9 mouse cellular contexts compared by ENCODE assay signal in the genomic region with DNA sequence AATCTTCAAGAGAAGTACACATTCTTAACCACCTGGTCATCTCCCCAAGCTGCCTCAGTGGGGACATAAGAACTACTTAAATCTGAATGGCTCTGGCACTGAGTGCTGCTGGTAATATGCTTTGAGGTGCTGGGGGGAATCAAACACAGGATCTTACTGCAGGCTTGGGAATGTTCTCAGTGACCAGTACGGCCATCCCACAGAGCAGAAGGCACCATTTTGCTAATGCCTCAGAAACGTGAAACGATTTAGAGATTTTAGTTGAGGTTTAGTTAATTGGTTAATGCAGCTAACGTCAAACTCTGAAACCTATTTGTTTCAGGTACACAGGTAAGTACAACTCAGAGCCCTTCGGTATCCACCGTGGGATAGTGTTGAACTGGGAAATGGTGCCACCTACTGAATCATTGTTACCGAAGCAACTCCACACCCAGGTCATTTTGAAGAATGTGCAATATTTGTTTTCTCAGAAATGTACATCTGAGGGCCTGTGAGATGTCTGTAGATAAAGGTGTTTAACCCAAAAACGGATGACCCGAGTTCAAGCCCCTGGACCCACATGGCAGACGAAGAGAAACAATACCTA. TPM values are rescaled to one million over a fixed set of nuclear protein-coding genes. Genes with fewer than 3 reads are reported as not detected.
DNase-seq lines count a peak whose midpoint lies in the region; ATAC-seq lines count a peak whose summit lies in the region.
"Had no signal": no experiment of that assay in that cellular context is flagged by ENCODE, and none has a peak within 500 bp of the region (broad histone marks: within the 10 kb centered on the region; RNA-seq: fewer than 3 reads in every experiment).

No protein-coding gene starts in this region.

- ATAC-seq in lung, embryonic 16.5 days (ENCODE audit: low read depth): peak; percentile 34; the same call in 1 of the 2 replicates
- ATAC-seq in inflammation-experienced regulatory T-cells, adult 6 months: no peak
- no peak for ATAC-seq in megakaryocyte progenitor cell, adult 5-6 weeks (replicated peaks; ENCODE audit: poor library complexity)
- ATAC-seq in frontal cortex, adult (ENCODE audit: low TSS enrichment): no peak
- ATAC-seq: forebrain, embryonic 14.5 days had no signal

- H3K27me3 ChIP-seq in lung, embryonic 16.5 days (ENCODE audit: control insufficient read depth, insufficient read depth, low read depth, low read length): no peaks in the 10 kb centered on the region

- no peak overlapping the region for H3K4me2 ChIP-seq in lung, embryonic 16.5 days (ENCODE audit: low read depth, low read length)

- H3K36me3 ChIP-seq in lung, embryonic 16.5 days (ENCODE audit: control insufficient read depth, insufficient read depth, low read length): no peaks in the 10 kb centered on the region

- no peak overlapping the region for H3K27ac ChIP-seq in lung, embryonic 16.5 days (ENCODE audit: low read length)

- peak; percentile 29 to 31 for DNase-seq in heart, postnatal 10 days
- DNase-seq in heart, adult 9 months (ENCODE audit: low spot score in 2 of 2): no peak
- DNase-seq in urinary bladder, postnatal 14 days (ENCODE audit: low spot score): peak; percentile 21
- no peak for DNase-seq in urinary bladder, postnatal 4 days (ENCODE audit: low spot score in 2 of 2)

- H3K4me1 ChIP-seq in lung, embryonic 16.5 days (replicated peaks; ENCODE audit: control insufficient read depth, insufficient read depth, low read length): no peaks in the 10 kb centered on the region

- intact Hi-C loops in heart, postnatal 10 days (cut with DNase I): loop anchor here (5.0 kb wide), 2 partner anchors 104 to 404 kb away; no protein-coding TSS in a partner anchor

- no peaks in the 10 kb centered on the region for H3K9me3 ChIP-seq in lung, embryonic 16.5 days (ENCODE audit: control insufficient read depth, low read length)

- H3K4me3 ChIP-seq in lung, embryonic 16.5 days (ENCODE audit: low read length): no peak overlapping the region

- no peak overlapping the region; the same call in 1 of the 2 replicates for H3K9ac ChIP-seq in lung, embryonic 16.5 days (ENCODE audit: low read length)

- 46% methylated on average over 10 of the region's 10 CpGs for WGBS in lung, embryonic 16.5 days

RNA-seq across cellular contexts. Expression of gene Rnf111, which starts 7.6 kb away (rescaled TPM):
- total RNA-seq in heart, postnatal 10 days (2021): 10 to 100 TPM; 29.8 to 33.2 TPM
- 24.1 and 25.2 TPM in 2 replicates for polyA plus RNA-seq in lung, embryonic 16.5 days (2015; fragmentation: Nextera tagmentation; extraction: Ambion mirVana)
- 10 to 100 TPM; 21.1 to 29.6 (median 29.0) TPM for polyA plus RNA-seq in inflammation-experienced regulatory T-cells, adult 6 months (2017; shearing (Covaris generic))
- total RNA-seq in megakaryocyte progenitor cell, adult 5-6 weeks (2015): 43.8 and 49.2 TPM in 2 replicates
- total RNA-seq in megakaryocyte progenitor cell, adult 5-6 weeks (2017): 22.0 and 31.2 TPM in 2 replicates

RNA-seq across cellular contexts. Expression of gene Sltm, which starts 31.5 kb away (rescaled TPM):
- 10 to 100 TPM; 30.7 to 30.8 TPM for total RNA-seq in heart, postnatal 10 days (2021)
- 48.7 and 51.6 TPM in 2 replicates for polyA plus RNA-seq in lung, embryonic 16.5 days (2015; fragmentation: Nextera tagmentation; extraction: Ambion mirVana)
- 100 to 1,000 TPM in 1 of 3 experiments, 10 to 100 TPM in 2; 63.4 to 116 (median 91.7) TPM for polyA plus RNA-seq in inflammation-experienced regulatory T-cells, adult 6 months (2017; shearing (Covaris generic))
- 87.6 and 105 TPM in 2 replicates for total RNA-seq in megakaryocyte progenitor cell, adult 5-6 weeks (2015)
- 75.6 and 111 TPM in 2 replicates for total RNA-seq in megakaryocyte progenitor cell, adult 5-6 weeks (2017)

Comparison
In these comparisons a context has a peak if more than half of its experiments do, and no peak if none do; other contexts are left out.
1. DNase-seq: peak in heart, postnatal 10 days (2 of 2) and urinary bladder, postnatal 14 days (single experiment); none in heart, adult 9 months (0 of 2) and urinary bladder, postnatal 4 days (0 of 2).